Mouse (Mus musculus) E14TG2a.4 (cell line): ENCODE measurements around the gene Tsga13.

Experiments
- CTCF ChIP-seq: conservative IDR thresholded peaks from 2 replicates; pipeline ENCODE4 v1.5.1; 2014; ENCODE audit warnings: low read length
- POU5F1 ChIP-seq: IDR thresholded peaks from 2 replicates; pipeline ENCODE4 v1.6.1; 2014; ENCODE audit warnings: low read length, borderline replicate concordance

DNA sequence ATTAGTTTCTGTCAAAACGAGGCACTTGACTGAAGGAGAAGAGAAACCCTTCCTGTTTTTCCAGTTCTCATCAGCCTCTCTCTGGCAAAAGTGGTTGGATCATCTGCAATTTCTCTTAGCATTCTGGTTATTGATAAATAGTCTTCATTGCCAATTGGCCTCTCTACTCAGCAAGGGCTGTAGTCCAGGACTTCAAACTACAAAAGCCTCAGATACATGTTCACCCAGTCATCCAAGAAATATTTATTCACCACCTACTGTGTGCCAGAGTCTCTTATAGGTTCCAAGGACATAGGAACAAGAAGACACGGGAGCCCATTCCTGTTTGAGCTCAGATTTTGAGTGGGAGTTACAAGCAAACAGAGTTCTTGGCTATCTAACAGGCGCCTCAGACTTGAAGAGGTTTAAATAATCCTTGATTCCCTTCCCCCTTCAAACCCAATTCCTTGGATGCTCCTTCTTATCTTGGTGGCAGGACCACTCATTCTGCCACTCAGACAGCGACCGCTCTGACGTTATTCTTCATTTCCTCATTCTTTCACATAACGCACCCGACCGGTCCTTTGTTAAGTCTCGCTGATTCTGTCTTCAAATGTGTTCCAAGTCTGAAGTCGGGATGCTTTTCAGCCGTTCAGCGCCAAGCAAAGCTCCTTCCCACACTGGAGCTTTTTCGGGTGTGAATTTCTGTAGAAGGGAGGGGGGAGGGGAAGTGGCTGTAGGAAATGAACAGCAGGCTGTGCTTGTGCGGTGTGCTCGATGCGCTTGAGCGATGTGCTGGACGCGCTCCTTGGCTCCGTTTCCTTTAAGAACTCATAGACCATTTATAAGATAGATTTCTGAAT is 5.7 kb upstream of the Tsga13 start:
- TF ChIP-seq CTCF (no peak), POU5F1 (no peak)
